Mouse (Mus musculus): ENCODE measurements around the gene Cep57. TPM values are rescaled to one million over a fixed set of nuclear protein-coding genes. Genes with fewer than 3 reads are reported as not detected.

The Cep57 gene
- polyA plus RNA-seq (2015; fragmentation: Nextera tagmentation; extraction: Ambion mirVana), result 34.1 and 36.5 TPM in 2 replicates

- no peaks in the 10 kb centered on the region for H3K27me3 ChIP-seq (replicated peaks)
- peaks cover 15% of the 10 kb centered on the region for H3K36me3 ChIP-seq (replicated peaks)
- H3K4me2 ChIP-seq, result peak within 1 kb of the TSS; percentile 87
- peak; percentile 96 for ATAC-seq (replicated peaks)
- H3K9ac ChIP-seq, result peak within 1 kb of the TSS; percentile 91
- WGBS, result 0% methylated on average over 44 of the region's 44 CpGs
- peak within 1 kb of the TSS; percentile 98 for H3K27ac ChIP-seq
- H3K4me3 ChIP-seq, result peak within 1 kb of the TSS; percentile 79
- H3K4me1 ChIP-seq, result peaks cover 33% of the 10 kb centered on the region
- no peaks in the 10 kb centered on the region for H3K9me3 ChIP-seq
Observed at GRCm38 (mm10) chr9:13826832-13827405, at the start of gene Cep57. Gene Cep57 (minus strand): TSS chr9:13827107.

GRCm38 (mm10) chr9:13875340-13875739, 48.4 kb upstream of the Cep57 start:
- H3K36me3 ChIP-seq (replicated peaks), result no peaks in the 10 kb centered on the region
- no peak overlapping the region for H3K4me2 ChIP-seq
- ATAC-seq (replicated peaks), result no peak
- H3K9me3 ChIP-seq, result no peaks in the 10 kb centered on the region
- H3K27ac ChIP-seq, result no peak overlapping the region
- H3K4me1 ChIP-seq, result no peaks in the 10 kb centered on the region
- no peaks in the 10 kb centered on the region for H3K27me3 ChIP-seq (replicated peaks)
- no peak overlapping the region for H3K4me3 ChIP-seq
- H3K9ac ChIP-seq, result no peak overlapping the region
- WGBS, result 71% methylated on average over 2 of the region's 2 CpGs

GRCm38 (mm10) chr9:13874359-13874758, 47.5 kb upstream of the Cep57 start:
- WGBS, result 52% methylated on average over 2 of the region's 2 CpGs
- no peak for ATAC-seq (replicated peaks)

GRCm38 (mm10) chr9:13871631-13872030, 44.7 kb upstream of the Cep57 start:
- Histone ChIP-seq H3K36me3 (replicated peaks) (no peaks in the 10 kb centered on the region), H3K9ac (no peak overlapping the region), H3K4me2 (no peak overlapping the region), H3K9me3 (no peaks in the 10 kb centered on the region), H3K27ac (no peak overlapping the region), H3K4me3 (no peak overlapping the region), H3K27me3 (replicated peaks) (no peaks in the 10 kb centered on the region), H3K4me1 (no peaks in the 10 kb centered on the region)
- ATAC-seq (replicated peaks), result no peak
- 88% methylated on average over 7 of the region's 7 CpGs for WGBS

More at GRCm38 (mm10) chr9:13874359-13874758, 47.5 kb upstream of the Cep57 start:
- Histone ChIP-seq H3K4me1 (no peaks in the 10 kb centered on the region), H3K27ac (no peak overlapping the region), H3K36me3 (replicated peaks) (no peaks in the 10 kb centered on the region), H3K4me3 (no peak overlapping the region), H3K9ac (no peak overlapping the region), H3K27me3 (replicated peaks) (no peaks in the 10 kb centered on the region), H3K4me2 (no peak overlapping the region), H3K9me3 (no peaks in the 10 kb centered on the region)

- WGBS, result 71% methylated on average over 2 of the region's 2 CpGs
- Histone ChIP-seq H3K9me3 (no peaks in the 10 kb centered on the region), H3K9ac (no peak overlapping the region), H3K4me3 (no peak overlapping the region), H3K27me3 (replicated peaks) (no peaks in the 10 kb centered on the region), H3K27ac (no peak overlapping the region), H3K4me2 (no peak overlapping the region), H3K36me3 (replicated peaks) (no peaks in the 10 kb centered on the region), H3K4me1 (no peaks in the 10 kb centered on the region)
- no peak for ATAC-seq (replicated peaks)
Observed at GRCm38 (mm10) chr9:13867646-13868045, 40.7 kb upstream of the Cep57 start.

GRCm38 (mm10) chr9:13856777-13857176, 29.9 kb upstream of the Cep57 start:
- Histone ChIP-seq H3K36me3 (replicated peaks) (no peaks in the 10 kb centered on the region), H3K4me3 (no peak overlapping the region), H3K4me2 (no peak overlapping the region), H3K27me3 (replicated peaks) (no peaks in the 10 kb centered on the region), H3K9me3 (no peaks in the 10 kb centered on the region), H3K27ac (no peak overlapping the region), H3K4me1 (no peaks in the 10 kb centered on the region), H3K9ac (no peak overlapping the region)
- ATAC-seq (replicated peaks), result no peak
- WGBS, result 78% methylated on average over 4 of the region's 4 CpGs

- Histone ChIP-seq H3K4me1 (no peaks in the 10 kb centered on the region), H3K9ac (no peak overlapping the region), H3K9me3 (no peaks in the 10 kb centered on the region), H3K27me3 (replicated peaks) (no peaks in the 10 kb centered on the region), H3K4me2 (no peak overlapping the region), H3K36me3 (replicated peaks) (no peaks in the 10 kb centered on the region), H3K27ac (no peak overlapping the region), H3K4me3 (no peak overlapping the region)
- WGBS, result 80% methylated on average over 1 of the region's 1 CpGs
- no peak for ATAC-seq (replicated peaks)
Observed at GRCm38 (mm10) chr9:13856247-13856646, 29.3 kb upstream of the Cep57 start.

GRCm38 (mm10) chr9:13853876-13854275, 27.0 kb upstream of the Cep57 start:
- Histone ChIP-seq H3K9me3 (no peaks in the 10 kb centered on the region), H3K4me3 (no peak overlapping the region), H3K4me2 (no peak overlapping the region), H3K36me3 (replicated peaks) (no peaks in the 10 kb centered on the region), H3K27ac (no peak overlapping the region), H3K4me1 (no peaks in the 10 kb centered on the region), H3K27me3 (replicated peaks) (no peaks in the 10 kb centered on the region), H3K9ac (no peak overlapping the region)
- no peak for ATAC-seq (replicated peaks)
- WGBS, result 78% methylated on average over 3 of the region's 3 CpGs

GRCm38 (mm10) chr9:13848481-13849480, 21.9 kb upstream of the Cep57 start:
- ATAC-seq (replicated peaks), result peak; percentile 89
- Histone ChIP-seq H3K27me3 (replicated peaks) (no peaks in the 10 kb centered on the region), H3K4me3 (no peak overlapping the region), H3K27ac (no peak overlapping the region), H3K4me2 (no peak overlapping the region), H3K9ac (no peak overlapping the region), H3K36me3 (replicated peaks) (peaks cover 5% of the 10 kb centered on the region; the same call in 1 of the 2 replicates), H3K4me1 (no peaks in the 10 kb centered on the region), H3K9me3 (no peaks in the 10 kb centered on the region)
- WGBS, result 85% methylated on average over 10 of the region's 10 CpGs

- H3K9ac ChIP-seq, result no peak overlapping the region
- H3K27ac ChIP-seq, result no peak overlapping the region
- no peak overlapping the region for H3K4me3 ChIP-seq
- WGBS, result 91% methylated on average over 3 of the region's 3 CpGs
- H3K4me1 ChIP-seq, result no peaks in the 10 kb centered on the region
- H3K36me3 ChIP-seq (replicated peaks), result peaks cover 8% of the 10 kb centered on the region; the same call in 1 of the 2 replicates
- H3K9me3 ChIP-seq, result no peaks in the 10 kb centered on the region
- no peaks in the 10 kb centered on the region for H3K27me3 ChIP-seq (replicated peaks)
- no peak for ATAC-seq (replicated peaks)
- H3K4me2 ChIP-seq, result no peak overlapping the region
Observed at GRCm38 (mm10) chr9:13847591-13847990, 20.7 kb upstream of the Cep57 start.

- H3K36me3 ChIP-seq (replicated peaks), result peaks cover 52% of the 10 kb centered on the region
- no peaks in the 10 kb centered on the region for H3K9me3 ChIP-seq
- ATAC-seq (replicated peaks), result no peak
- H3K4me2 ChIP-seq, result no peak overlapping the region
- H3K9ac ChIP-seq, result no peak overlapping the region
- no peak overlapping the region for H3K4me3 ChIP-seq
- H3K27ac ChIP-seq, result no peak overlapping the region
- H3K27me3 ChIP-seq (replicated peaks), result no peaks in the 10 kb centered on the region
- H3K4me1 ChIP-seq, result no peaks in the 10 kb centered on the region
- WGBS, result 90% methylated on average over 2 of the region's 2 CpGs
Observed at GRCm38 (mm10) chr9:13836726-13837125, 9.8 kb upstream of the Cep57 start.

GRCm38 (mm10) chr9:13835256-13835655, 8.3 kb upstream of the Cep57 start:
- no peaks in the 10 kb centered on the region for H3K4me1 ChIP-seq
- H3K9me3 ChIP-seq, result no peaks in the 10 kb centered on the region
- no peak for ATAC-seq (replicated peaks)
- no peak overlapping the region for H3K27ac ChIP-seq
- no peak overlapping the region for H3K4me2 ChIP-seq
- no peak overlapping the region for H3K9ac ChIP-seq
- peaks cover 56% of the 10 kb centered on the region for H3K36me3 ChIP-seq (replicated peaks)
- no peaks in the 10 kb centered on the region for H3K27me3 ChIP-seq (replicated peaks)
- WGBS, result 93% methylated on average over 3 of the region's 3 CpGs
- H3K4me3 ChIP-seq, result no peak overlapping the region

All from midbrain, embryonic 15.5 days (tissue).